Mouse (Mus musculus) forebrain, postnatal 0 days (tissue): ENCODE data around the gene Tsc22d4. TPM values are rescaled to one million over a fixed set of nuclear protein-coding genes. Genes with fewer than 3 reads are reported as not detected.
A peak's percentile ranks its signal among the peaks of the same experiment; 100 is the strongest.

Experiments
- ATAC-seq: fragments of 200-750 bp; cut with Nextera tagmentation; 2 replicates; pipeline ENCODE4 v1.8.0; 2017; ENCODE audit warnings: mild to moderate bottlenecking, moderate library complexity
- DNase-seq: peaks from one replicate; pipeline ENCODE4 v3.0.0-alpha.2; 2015
- H3K27ac ChIP-seq: fragments of 300-500 bp; sonication (generic); 2 replicates; pipeline ENCODE4 v1.5.1; 2014; ENCODE audit warnings: low read depth, mild to moderate bottlenecking, antibody characterized with exemption, low read length, moderate library complexity, mixed read lengths
- H3K27me3 ChIP-seq: fragments of 300-500 bp; sonication (generic); 2 replicates; pipeline ENCODE4 v1.6.1; 2014; ENCODE audit warnings: mild to moderate bottlenecking, low read length, mixed read lengths; ENCODE audit not compliant: insufficient read depth
- H3K36me3 ChIP-seq: fragments of 300-500 bp; sonication (generic); 2 replicates; pipeline ENCODE4 v1.6.1; 2014; ENCODE audit warnings: mild to moderate bottlenecking, moderate library complexity; ENCODE audit not compliant: insufficient read depth
- H3K4me1 ChIP-seq: fragments of 300-500 bp; sonication (generic); 2 replicates; pipeline ENCODE4 v1.6.1; 2014; ENCODE audit warnings: antibody characterized with exemption; ENCODE audit not compliant: insufficient read depth
- H3K4me2 ChIP-seq: fragments of 300-500 bp; sonication (generic); 2 replicates; pipeline ENCODE4 v1.6.1; 2014; ENCODE audit warnings: low read depth, mild to moderate bottlenecking, moderate library complexity
- H3K4me3 ChIP-seq: fragments of 300-500 bp; sonication (generic); 2 replicates; pipeline ENCODE4 v1.5.1; 2014; ENCODE audit warnings: low read depth, low read length, mixed read lengths
- H3K9ac ChIP-seq: fragments of 300-500 bp; sonication (generic); 2 replicates; pipeline ENCODE4 v1.6.1; 2014; ENCODE audit warnings: mild to moderate bottlenecking
- H3K9me3 ChIP-seq: fragments of 300-500 bp; sonication (generic); 2 replicates; pipeline ENCODE4 v1.6.1; 2016; ENCODE audit warnings: low read length
- CTCF ChIP-seq: sonication (generic); IDR thresholded peaks from 2 replicates; pipeline ENCODE4 v1.5.1; 2016; ENCODE audit warnings: antibody characterized with exemption, control low read depth, low read depth
- WGBS: fragments of 180-500 bp; shearing (Covaris S2); extraction: QIAGEN DNeasy Blood & Tissue Kit; methylation state at CpG from one replicate; pipeline ENCODE4 v1.1.7; 2014; 5-methylcytosine and 5-hydroxymethylcytosine counted together
- polyA plus RNA-seq: library from polyadenylated mRNA; unstranded; fragments of >200 nt; fragmentation: Nextera tagmentation; extraction: Ambion mirVana; gene quantifications from 2 replicates; pipeline ENCODE4 v1.2.1, GENCODE M21; 2015
- total RNA-seq: library from RNA; depleted of rRNA; stranded (reverse); fragments of >200 nt; gene quantifications from 2 replicates; pipeline ENCODE4 v1.2.3, GENCODE M21; 2014

Gene Tsc22d4
- total and polyA plus RNA-seq, 2 experiments from 2014 or later = 120 to 134 TPM

DNA sequence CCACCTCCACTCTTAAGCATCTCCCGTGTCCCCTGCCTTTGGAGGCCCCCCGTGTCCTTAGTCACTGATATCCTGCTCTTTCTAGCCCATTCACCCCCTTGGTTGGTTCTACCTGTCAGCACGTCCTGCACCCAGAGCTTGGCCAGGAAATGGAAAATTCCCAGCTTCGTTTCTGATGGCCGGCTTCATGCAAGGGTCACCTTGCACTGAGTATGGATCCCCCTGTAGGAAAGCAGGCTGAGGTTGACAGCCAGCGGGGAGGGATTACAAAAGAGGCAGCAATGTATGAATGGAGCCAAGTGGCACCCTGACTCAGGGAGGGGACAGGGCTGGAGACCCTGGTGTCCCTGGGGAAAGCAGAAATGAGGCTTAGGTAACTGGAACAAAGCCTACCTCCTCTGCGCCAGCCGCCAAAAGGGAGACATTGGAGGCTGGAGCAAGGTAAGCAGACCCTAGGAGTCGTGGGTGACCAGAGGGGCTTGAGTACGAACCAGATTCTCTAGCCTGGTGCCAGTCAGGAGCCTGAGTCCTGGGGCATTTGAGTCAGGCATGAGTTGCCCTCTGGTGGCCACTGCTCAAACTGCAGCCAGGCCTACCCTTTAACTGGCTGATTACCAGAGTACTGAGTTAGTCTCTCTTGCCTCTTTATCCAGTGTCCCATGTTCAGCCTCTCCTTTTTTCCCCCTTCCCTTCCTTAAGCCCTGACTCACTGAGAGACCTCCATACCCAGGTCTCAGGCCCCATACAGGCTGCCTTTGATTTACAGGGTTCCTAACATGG is 11.5 kb downstream of the Tsc22d4 start:
- Histone ChIP-seq H3K9ac (no peak overlapping the region), H3K36me3 (peaks cover 12% of the 10 kb centered on the region), H3K4me1 (0 out of 2 replicates have a peak, but pooled peaks cover 3% of the 10 kb centered on the region), H3K4me2 (no peak overlapping the region), H3K9me3 (no peaks in the 10 kb centered on the region), H3K27ac (peak overlapping the region; percentile 51; the same call in 1 of the 2 replicates), H3K4me3 (no peak overlapping the region), H3K27me3 (no peaks in the 10 kb centered on the region)
- peak; percentile 99 for TF ChIP-seq CTCF
- peak; percentile 58 for ATAC-seq
- peak; percentile 93 for DNase-seq
- WGBS = 41% methylated on average over 10 of the region's 10 CpGs

DNA sequence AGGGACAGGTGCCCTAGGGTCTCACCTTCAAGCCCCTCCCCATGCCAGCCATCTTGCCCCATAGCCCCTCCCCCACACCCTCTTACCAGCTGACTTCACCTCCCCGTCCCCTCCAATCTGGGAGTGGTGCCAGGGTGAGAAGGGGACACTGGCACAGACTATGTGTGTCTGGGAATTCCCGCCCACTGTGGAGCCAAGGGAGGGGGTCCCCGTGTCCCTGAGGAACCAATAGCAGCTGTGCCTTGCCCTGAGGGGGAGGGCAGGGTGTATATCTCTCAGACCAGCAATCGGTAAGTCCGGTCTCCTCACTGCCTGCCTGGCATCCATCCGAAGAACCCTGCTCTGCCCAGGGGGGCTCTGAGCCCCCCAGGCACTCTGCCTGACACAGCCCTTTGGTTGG is 12.4 kb downstream of the Tsc22d4 start:
- WGBS = 36% methylated on average over 6 of the region's 6 CpGs
- H3K9ac ChIP-seq = peak overlapping the region; percentile 28

DNA sequence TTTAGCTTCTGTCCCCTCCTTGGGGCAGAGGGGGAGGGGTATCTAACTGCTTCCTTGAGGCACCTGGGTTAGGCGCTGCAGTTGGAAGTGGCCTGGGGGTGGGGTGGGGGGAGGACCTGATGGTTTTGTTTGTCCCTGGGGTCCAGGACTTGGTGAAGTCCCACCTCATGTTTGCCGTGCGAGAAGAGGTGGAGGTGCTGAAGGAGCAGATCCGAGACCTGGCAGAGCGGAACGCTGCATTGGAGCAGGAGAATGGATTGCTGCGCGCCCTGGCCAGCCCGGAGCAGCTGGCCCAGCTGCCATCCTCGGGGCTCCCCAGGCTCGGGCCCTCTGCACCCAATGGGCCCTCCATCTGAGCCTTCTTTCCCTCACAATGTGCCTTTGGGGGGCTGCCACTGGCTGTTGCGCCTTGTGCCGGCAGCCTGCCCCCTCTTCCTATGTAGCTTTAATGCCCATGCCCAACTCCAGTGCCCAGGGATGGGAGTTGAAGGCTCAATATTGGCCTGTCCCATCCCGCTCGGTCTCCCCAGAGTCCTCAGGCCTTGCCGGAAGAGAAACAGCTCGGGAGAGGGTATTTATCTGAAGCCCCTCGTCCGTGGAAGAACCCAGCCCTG is 13.5 kb downstream of the Tsc22d4 start:
- DNase-seq = no peak
- WGBS = 76% methylated on average over 19 of the region's 19 CpGs
- no peak overlapping the region for H3K4me3 ChIP-seq
- H3K36me3 ChIP-seq = peaks cover 1% of the 10 kb centered on the region; the same call in 1 of the 2 replicates
- H3K4me1 ChIP-seq = 0 out of 2 replicates have a peak, but pooled peaks cover 3% of the 10 kb centered on the region
- no peak for ATAC-seq
- H3K27me3 ChIP-seq = no peaks in the 10 kb centered on the region
- peak overlapping the region; percentile 37; the same call in 1 of the 2 replicates for H3K4me2 ChIP-seq
- H3K9me3 ChIP-seq = no peaks in the 10 kb centered on the region
- TF ChIP-seq CTCF = no peak
- H3K9ac ChIP-seq = no peak overlapping the region
- H3K27ac ChIP-seq = peak overlapping the region; percentile 81

More for the DNA sequence above, 12.4 kb downstream of the Tsc22d4 start:
- no peak for TF ChIP-seq CTCF
- peak overlapping the region; percentile 37 for H3K4me2 ChIP-seq
- ATAC-seq (peak; percentile 69), DNase-seq (peak; percentile 81)
- peak overlapping the region; percentile 59 for H3K27ac ChIP-seq
- H3K27me3 ChIP-seq = no peaks in the 10 kb centered on the region
- peaks cover 9% of the 10 kb centered on the region for H3K36me3 ChIP-seq
- H3K4me1 ChIP-seq = 0 out of 2 replicates have a peak, but pooled peaks cover 3% of the 10 kb centered on the region
- H3K9me3 ChIP-seq = no peaks in the 10 kb centered on the region
- no peak overlapping the region for H3K4me3 ChIP-seq

DNA sequence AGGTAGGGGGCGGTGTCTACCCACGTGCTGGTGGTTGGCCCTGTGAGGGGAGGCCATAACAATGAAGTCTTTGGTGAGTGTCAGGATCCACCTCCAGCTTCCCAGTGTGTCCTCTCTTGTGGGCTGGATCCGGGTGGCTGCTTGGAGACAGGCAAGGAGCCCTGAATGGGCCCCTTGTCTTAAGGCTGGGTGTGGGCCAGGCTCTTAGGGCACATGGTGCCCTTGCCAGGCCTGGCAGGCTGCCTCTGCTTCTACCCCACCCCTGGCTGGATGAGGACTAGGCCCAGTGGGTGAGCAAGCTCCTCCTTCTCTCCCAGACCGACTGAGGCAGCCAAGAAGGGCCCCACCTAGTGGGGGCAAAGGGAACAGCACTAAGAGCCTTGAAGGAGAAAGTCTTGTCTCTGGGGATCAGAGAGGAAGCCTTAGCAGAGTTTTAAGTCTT is 14.5 kb downstream of the Tsc22d4 start:
- no peak overlapping the region for H3K4me3 ChIP-seq
- H3K4me1 ChIP-seq = 0 out of 2 replicates have a peak, but pooled peaks cover 3% of the 10 kb centered on the region
- no peaks in the 10 kb centered on the region; the same call in 1 of the 2 replicates for H3K36me3 ChIP-seq
- H3K9ac ChIP-seq = no peak overlapping the region
- ATAC-seq (peak; percentile 88), DNase-seq (peak; percentile 89)
- no peak overlapping the region for H3K4me2 ChIP-seq
- WGBS = 19% methylated on average over 4 of the region's 4 CpGs
- TF ChIP-seq CTCF = peak; percentile 86
- H3K27ac ChIP-seq = 0 out of 2 replicates have a peak overlapping the region, but pooled peaks have one; percentile 29
- no peaks in the 10 kb centered on the region for H3K9me3 ChIP-seq
- H3K27me3 ChIP-seq = no peaks in the 10 kb centered on the region

DNA sequence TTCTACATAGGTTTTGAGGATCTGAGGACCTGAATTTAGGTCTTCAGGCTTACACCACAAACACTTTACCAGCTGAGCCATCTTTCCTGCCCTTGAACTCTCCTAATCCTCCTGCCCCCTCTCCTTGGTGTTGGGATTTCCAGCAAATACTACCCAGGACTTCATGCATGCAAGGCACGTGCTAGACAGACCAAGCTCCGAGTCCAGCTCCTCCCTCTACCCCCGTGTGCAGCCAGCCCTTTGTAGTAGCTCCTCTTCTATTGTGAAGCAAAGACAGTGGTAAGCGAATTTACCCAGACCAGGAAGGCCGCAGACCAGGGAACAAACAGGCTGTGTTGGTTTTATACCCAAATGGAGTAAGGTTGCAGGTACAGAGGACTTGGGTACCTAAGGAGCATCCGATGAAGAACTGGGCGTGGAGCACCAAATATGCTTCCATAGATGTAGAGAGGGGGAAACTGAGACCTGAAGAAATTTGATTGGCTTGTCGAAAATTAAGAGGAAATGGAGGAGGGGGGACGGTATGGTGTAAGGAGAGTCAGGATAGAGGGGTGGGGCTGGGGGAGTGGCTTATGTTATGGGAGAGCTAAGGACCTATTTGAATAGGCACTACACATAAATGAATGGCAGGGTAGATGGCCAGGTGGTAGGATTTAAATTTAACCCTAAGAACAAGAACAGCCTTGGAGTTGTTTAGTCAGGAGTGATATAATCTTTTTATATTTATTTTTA is 19.2 kb downstream of the Tsc22d4 start:
- 53% methylated on average over 9 of the region's 9 CpGs for WGBS
- no peak for ATAC-seq
- H3K4me3 ChIP-seq = no peak overlapping the region

DNA sequence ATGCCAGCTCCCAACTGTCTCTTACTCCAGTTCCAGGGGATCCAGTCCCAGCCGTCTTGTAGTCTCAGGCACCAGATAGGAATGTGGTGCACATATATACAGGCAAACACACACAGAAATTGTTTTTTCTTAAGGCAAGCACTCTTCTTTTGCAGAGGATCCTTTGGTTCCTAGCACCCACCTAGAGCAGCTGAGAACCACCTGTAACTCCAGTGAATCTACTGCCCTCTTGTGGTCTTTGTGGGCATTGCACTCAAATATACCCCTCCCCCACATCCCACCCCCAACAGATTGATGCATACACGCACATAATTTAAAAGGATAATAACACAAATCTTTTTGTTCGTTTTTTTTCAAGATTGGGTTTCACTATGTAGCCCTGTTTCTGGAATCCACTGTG is 20.7 kb downstream of the Tsc22d4 start:
- H3K27me3 ChIP-seq = no peaks in the 10 kb centered on the region
- DNase-seq = peak; percentile 63
- H3K36me3 ChIP-seq = no peaks in the 10 kb centered on the region
- no peak overlapping the region for H3K4me2 ChIP-seq
- H3K27ac ChIP-seq = no peak overlapping the region
- H3K9ac ChIP-seq = no peak overlapping the region
- TF ChIP-seq CTCF = peak; percentile 66
- ATAC-seq = no peak
- no peaks in the 10 kb centered on the region for H3K4me1 ChIP-seq
- WGBS = 61% methylated on average over 3 of the region's 3 CpGs
- H3K4me3 ChIP-seq = no peak overlapping the region
- no peaks in the 10 kb centered on the region for H3K9me3 ChIP-seq

More for the DNA sequence above, 19.2 kb downstream of the Tsc22d4 start:
- Histone ChIP-seq H3K36me3 (no peaks in the 10 kb centered on the region), H3K9me3 (no peaks in the 10 kb centered on the region), H3K4me2 (no peak overlapping the region), H3K9ac (no peak overlapping the region), H3K4me1 (no peaks in the 10 kb centered on the region), H3K27ac (no peak overlapping the region), H3K27me3 (no peaks in the 10 kb centered on the region)
- DNase-seq = no peak
- no peak for TF ChIP-seq CTCF
